Mouse (Mus musculus) hindbrain, embryonic 15.5 days (tissue): ENCODE data around the gene Cep89. TPM values are rescaled to one million over a fixed set of nuclear protein-coding genes. Genes with fewer than 3 reads are reported as not detected.

Source experiments
- ATAC-seq: fragments of 200-750 bp; cut with Nextera tagmentation; 2 replicates; pipeline ENCODE4 v1.8.0; 2017; ENCODE audit warnings: low read depth, moderate number of reproducible peaks, moderate TSS enrichment; ENCODE audit not compliant: low FRiP score
- H3K27ac ChIP-seq: fragments of 300-500 bp; sonication (generic); replicated peaks from 2 replicates; pipeline ENCODE4 v1.5.1; 2015; ENCODE audit warnings: mild to moderate bottlenecking, inconsistent platforms
- H3K27me3 ChIP-seq: fragments of 300-500 bp; sonication (generic); 2 replicates; pipeline ENCODE4 v1.6.1; 2015; ENCODE audit warnings: control low read depth, inconsistent platforms
- H3K36me3 ChIP-seq: fragments of 300-500 bp; sonication (generic); 2 replicates; pipeline ENCODE4 v1.6.1; 2015; ENCODE audit warnings: control low read depth, inconsistent platforms
- H3K4me1 ChIP-seq: fragments of 300-500 bp; sonication (generic); replicated peaks from 2 replicates; pipeline ENCODE4 v1.6.1; 2015; ENCODE audit warnings: control low read depth, inconsistent platforms
- H3K4me2 ChIP-seq: fragments of 300-500 bp; sonication (generic); 2 replicates; pipeline ENCODE4 v1.6.1; 2015; ENCODE audit warnings: moderate library complexity, mild to moderate bottlenecking, inconsistent platforms
- H3K4me3 ChIP-seq: fragments of 300-500 bp; sonication (generic); 2 replicates; pipeline ENCODE4 v1.5.1; 2015; ENCODE audit warnings: mild to moderate bottlenecking, inconsistent platforms
- H3K9ac ChIP-seq: fragments of 300-500 bp; sonication (generic); 2 replicates; pipeline ENCODE4 v1.6.1; 2015; ENCODE audit warnings: inconsistent platforms
- H3K9me3 ChIP-seq: fragments of 300-500 bp; sonication (generic); 2 replicates; pipeline ENCODE4 v1.6.1; 2016; ENCODE audit warnings: control low read depth, inconsistent platforms
- WGBS: fragments of 180-500 bp; shearing (Covaris S2); methylation state at CpG from one replicate; pipeline ENCODE4 v1.1.7; 2015; 5-methylcytosine and 5-hydroxymethylcytosine counted together
- polyA plus RNA-seq: library from polyadenylated mRNA; unstranded; fragments of >200 nt; fragmentation: Nextera tagmentation; extraction: Ambion mirVana; gene quantifications from 2 replicates; pipeline ENCODE4 v1.2.1, GENCODE M21; 2015

Cep89 gene
- polyA plus RNA-seq, 1 experiment from 2014 or later, result 33.2 TPM

DNA sequence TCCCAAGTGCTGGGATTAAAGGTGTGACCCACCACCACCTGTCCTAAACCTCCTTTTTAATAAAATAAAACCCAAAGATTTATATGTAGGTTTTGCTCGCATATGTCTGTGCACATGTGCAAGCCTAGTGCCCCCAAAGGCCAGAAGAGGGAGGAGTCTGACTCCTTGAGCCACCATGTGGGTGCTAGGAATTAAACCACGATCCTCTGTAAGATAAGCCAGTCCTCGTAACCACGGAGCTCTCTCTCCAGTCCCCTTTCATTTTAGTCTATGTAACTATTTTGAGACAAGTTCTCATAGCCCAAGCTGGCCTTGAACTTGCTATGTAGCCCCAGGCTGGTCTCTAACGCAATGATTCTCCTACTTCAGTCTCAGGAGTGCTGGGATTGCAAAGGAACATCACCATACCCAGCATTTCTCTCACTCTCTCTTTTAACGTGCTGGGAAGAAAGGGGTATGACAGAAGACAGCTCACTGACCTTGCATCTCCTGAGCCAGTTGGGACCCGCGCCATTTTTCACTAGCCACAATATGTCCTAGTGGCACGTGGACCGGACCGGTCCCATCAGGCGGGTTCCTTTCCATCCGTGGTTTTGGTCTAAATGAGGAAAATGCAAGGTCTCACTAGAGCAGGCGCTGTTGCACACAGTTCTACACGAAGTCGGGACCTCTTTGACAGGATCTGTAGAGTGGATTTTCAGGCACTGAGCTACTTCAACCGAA, 940 bp upstream of the Cep89 start:
- Histone ChIP-seq H3K9ac (peak overlapping the region; percentile 44), H3K9me3 (no peaks in the 10 kb centered on the region), H3K27me3 (no peaks in the 10 kb centered on the region), H3K4me1 (peaks cover 19% of the 10 kb centered on the region), H3K36me3 (peaks cover 15% of the 10 kb centered on the region), H3K4me2 (peak overlapping the region; percentile 80), H3K27ac (no peak overlapping the region; the same call in 1 of the 2 replicates), H3K4me3 (peak overlapping the region; percentile 58)
- no peak for ATAC-seq
- WGBS, result 14% methylated on average over 17 of the region's 17 CpGs

DNA sequence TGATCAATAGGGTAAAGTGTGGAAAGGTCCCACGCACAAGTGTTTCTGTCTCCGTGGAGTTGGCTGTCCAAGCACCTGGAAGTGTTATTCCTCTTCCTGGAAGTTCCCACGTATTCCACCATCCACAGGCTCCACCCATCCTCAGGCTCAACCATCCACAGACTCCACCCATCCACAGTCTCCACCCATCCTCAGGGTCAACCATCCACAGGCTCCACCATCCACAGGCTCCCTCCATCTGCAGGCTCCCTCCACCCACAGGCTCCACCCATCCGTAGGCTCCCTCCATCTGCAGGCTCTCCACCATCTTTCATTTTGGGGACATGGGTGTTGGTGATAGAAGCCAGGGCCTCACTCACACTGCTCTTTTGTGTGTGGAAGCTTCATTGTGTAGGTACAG, 4.3 kb downstream of the Cep89 start:
- Histone ChIP-seq H3K4me3 (no peak overlapping the region), H3K27ac (no peak overlapping the region), H3K36me3 (peaks cover 44% of the 10 kb centered on the region), H3K9me3 (no peaks in the 10 kb centered on the region), H3K27me3 (no peaks in the 10 kb centered on the region), H3K9ac (no peak overlapping the region), H3K4me2 (no peak overlapping the region), H3K4me1 (peaks cover 12% of the 10 kb centered on the region)
- WGBS, result 89% methylated on average over 4 of the region's 4 CpGs
- ATAC-seq, result no peak

DNA sequence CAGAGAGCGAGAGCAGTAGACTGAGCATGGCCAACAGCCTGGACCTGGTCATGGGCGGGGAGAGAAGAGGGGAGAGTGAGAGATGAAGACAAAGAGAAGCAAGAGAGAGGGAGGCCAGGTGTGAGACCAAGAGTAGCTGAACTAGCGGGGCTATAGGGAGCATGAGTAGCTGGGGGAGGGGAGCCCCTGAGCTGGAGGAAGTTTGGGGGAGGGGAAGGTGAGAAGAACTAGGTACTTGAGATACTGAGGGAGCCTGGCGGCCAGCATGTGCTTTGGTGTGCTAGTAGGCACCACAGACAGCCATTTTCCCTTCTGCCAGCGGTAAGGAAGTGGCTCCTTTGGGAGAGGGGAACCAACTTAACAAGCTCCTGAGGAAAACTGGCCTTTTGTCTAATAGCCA, 18.4 kb downstream of the Cep89 start:
- H3K4me1 ChIP-seq, result no peaks in the 10 kb centered on the region
- no peak for ATAC-seq
- H3K4me3 ChIP-seq, result no peak overlapping the region
- 88% methylated on average over 5 of the region's 5 CpGs for WGBS
- no peak overlapping the region for H3K9ac ChIP-seq
- H3K4me2 ChIP-seq, result no peak overlapping the region
- no peaks in the 10 kb centered on the region for H3K9me3 ChIP-seq
- H3K36me3 ChIP-seq, result peaks cover 35% of the 10 kb centered on the region
- H3K27ac ChIP-seq, result no peak overlapping the region
- no peaks in the 10 kb centered on the region for H3K27me3 ChIP-seq

DNA sequence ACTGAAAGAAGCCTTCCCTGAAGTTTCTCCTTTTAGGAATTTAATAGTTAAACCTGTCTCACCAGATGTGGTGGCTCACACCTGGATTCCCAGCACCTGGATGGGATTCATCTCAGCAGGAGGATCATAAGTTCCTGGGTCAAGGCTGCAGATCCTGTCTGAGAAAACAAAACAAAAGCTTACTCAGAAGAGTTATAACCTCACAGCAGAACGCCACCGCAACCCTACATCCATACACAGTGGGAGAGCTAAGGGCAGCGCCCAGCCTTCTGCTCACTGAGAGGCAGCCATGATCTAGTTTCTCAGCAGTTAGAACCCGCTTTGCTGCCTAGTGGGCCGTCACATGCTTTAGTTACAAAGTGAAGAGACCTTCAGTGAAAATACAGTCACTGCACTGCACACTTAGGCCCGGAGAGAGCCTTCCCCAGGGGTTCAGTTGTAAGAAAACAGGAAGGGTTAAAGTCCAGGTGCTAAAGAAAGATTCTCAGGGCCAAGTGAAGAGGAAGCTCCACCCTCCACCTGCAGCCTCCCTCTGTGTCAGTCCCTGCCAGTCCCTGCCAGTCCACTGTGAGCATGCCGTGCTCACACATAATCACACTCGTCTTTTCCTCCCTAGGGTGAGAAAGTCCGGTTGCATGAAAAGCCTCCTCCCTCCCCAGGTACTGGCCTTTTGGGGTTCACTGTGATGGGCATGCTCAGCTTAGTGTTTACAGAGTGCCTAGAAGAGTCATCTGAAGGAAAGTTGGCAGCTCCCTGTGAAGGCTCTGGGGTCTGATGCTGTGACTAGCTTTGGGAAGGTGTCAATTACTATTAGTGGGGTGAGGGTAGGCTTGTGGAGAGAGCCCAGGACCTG, 19.2 kb downstream of the Cep89 start:
- Histone ChIP-seq H3K36me3 (peaks cover 34% of the 10 kb centered on the region), H3K4me1 (no peaks in the 10 kb centered on the region), H3K4me2 (no peak overlapping the region), H3K27me3 (no peaks in the 10 kb centered on the region), H3K9ac (no peak overlapping the region), H3K9me3 (no peaks in the 10 kb centered on the region), H3K27ac (no peak overlapping the region), H3K4me3 (no peak overlapping the region)
- no peak for ATAC-seq
- 87% methylated on average over 9 of the region's 9 CpGs for WGBS

DNA sequence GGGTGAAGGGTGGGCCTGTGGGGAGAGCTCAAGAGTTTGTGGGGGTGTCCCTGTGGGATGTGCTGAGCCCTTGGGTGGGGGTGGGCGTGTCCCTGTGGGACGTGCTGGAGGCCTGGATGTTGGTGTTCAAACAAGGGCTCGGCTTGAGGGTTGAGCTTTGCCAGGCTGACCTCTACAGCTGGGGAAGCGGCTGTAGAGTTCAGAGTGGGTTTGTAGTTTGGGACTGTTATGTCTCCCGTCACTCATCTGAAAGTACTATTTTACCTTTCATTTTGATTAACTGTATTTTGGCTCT, 19.8 kb downstream of the Cep89 start:
- Histone ChIP-seq H3K4me1 (no peaks in the 10 kb centered on the region), H3K9ac (no peak overlapping the region), H3K9me3 (no peaks in the 10 kb centered on the region), H3K27me3 (no peaks in the 10 kb centered on the region), H3K36me3 (peaks cover 38% of the 10 kb centered on the region), H3K27ac (no peak overlapping the region), H3K4me3 (no peak overlapping the region), H3K4me2 (no peak overlapping the region)
- no peak for ATAC-seq
- 88% methylated on average over 5 of the region's 5 CpGs for WGBS

DNA sequence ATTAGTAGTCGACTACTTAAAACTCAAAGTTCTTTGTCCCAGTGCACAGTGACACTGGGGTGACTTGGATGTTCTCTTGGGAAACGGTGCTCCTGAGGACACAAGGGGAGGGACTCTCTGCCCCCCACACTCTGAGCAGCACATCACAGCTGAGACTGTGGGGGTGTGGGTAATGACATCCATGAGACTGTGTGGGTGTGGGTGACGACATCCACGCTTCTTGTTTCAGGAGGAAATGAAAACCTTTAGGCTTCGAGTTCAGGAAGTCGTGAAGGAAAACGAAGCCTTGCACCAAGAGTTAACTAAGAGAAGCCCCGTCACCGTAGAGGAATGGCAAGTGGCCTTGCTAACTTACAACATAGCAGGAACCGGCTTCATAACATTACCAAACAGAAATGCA, 26.2 kb downstream of the Cep89 start:
- Histone ChIP-seq H3K27me3 (no peaks in the 10 kb centered on the region), H3K9ac (no peak overlapping the region), H3K27ac (no peak overlapping the region), H3K4me3 (no peak overlapping the region), H3K9me3 (no peaks in the 10 kb centered on the region), H3K4me2 (no peak overlapping the region), H3K4me1 (no peaks in the 10 kb centered on the region), H3K36me3 (peaks cover 57% of the 10 kb centered on the region)
- 93% methylated on average over 10 of the region's 10 CpGs for WGBS
- ATAC-seq, result no peak

DNA sequence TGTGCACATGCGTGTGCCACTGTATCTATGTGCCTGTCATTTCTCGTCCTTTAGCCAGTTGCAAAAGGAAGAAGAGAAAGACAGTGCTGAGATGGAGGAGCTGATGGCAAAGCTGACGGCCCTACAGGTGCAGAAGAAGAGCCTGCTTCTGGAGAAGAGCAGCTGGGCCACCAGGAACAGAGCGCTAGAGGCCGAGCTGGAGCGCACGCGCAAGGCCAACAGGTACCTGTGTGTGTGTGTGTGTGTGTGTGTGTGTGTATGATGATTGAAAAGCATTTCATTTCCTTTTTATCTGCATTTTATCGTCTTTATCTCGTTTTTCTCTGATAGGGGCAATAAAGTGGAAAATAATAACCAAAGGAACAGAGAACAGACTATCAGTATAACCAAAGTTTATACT, 31.3 kb downstream of the Cep89 start:
- no peak overlapping the region for H3K27ac ChIP-seq
- H3K9me3 ChIP-seq, result no peaks in the 10 kb centered on the region
- H3K4me1 ChIP-seq, result no peaks in the 10 kb centered on the region
- H3K9ac ChIP-seq, result no peak overlapping the region
- H3K4me2 ChIP-seq, result no peak overlapping the region
- H3K27me3 ChIP-seq, result no peaks in the 10 kb centered on the region
- WGBS, result 96% methylated on average over 10 of the region's 10 CpGs
- peaks cover 45% of the 10 kb centered on the region for H3K36me3 ChIP-seq
- H3K4me3 ChIP-seq, result no peak overlapping the region
- no peak for ATAC-seq

DNA sequence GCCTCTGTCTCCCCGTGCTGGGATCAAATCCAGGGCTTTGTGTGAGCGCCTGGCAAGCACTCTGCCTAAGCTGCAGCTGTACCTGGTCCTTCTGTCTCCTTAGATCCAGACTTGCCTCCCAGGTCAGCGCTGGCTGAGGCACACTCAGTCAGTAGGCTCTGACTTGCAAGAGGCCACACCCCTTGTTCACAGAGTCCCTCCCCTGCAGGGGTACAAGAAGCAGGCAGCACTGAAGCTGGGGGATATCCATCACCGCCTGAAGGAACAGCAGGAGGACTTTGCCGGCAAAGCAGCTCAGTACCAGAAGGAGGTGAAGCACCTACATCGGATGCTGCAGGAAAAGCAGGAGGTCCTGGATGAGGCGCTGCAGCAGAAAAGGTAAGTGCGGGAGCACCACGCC, 38.4 kb downstream of the Cep89 start:
- Histone ChIP-seq H3K9ac (no peak overlapping the region), H3K27me3 (no peaks in the 10 kb centered on the region), H3K27ac (no peak overlapping the region), H3K36me3 (peaks cover 43% of the 10 kb centered on the region), H3K4me2 (no peak overlapping the region), H3K4me1 (no peaks in the 10 kb centered on the region), H3K9me3 (no peaks in the 10 kb centered on the region), H3K4me3 (no peak overlapping the region)
- no peak for ATAC-seq
- WGBS, result 80% methylated on average over 9 of the region's 9 CpGs

DNA sequence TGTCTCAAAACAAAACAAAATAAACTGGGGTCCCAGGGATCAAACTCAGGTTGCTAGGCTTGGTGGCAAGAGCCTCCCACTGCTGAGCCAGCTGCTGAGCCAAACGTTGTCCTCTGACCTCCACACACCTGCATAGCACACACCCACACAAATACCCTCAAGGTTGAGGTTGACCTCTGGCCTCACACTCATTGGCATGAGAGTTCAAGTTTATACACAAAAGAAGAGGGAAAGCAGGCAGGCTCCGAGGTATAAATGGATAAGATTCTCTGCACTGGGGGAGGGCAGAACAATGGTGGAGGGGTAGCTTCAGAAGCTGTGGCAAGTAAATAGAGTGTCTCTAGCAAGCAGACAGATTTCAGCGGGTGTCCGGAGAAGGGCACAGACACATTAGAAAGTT, 50.7 kb downstream of the Cep89 start:
- Histone ChIP-seq H3K27me3 (no peaks in the 10 kb centered on the region), H3K4me3 (no peak overlapping the region), H3K36me3 (no peaks in the 10 kb centered on the region), H3K4me2 (no peak overlapping the region), H3K9ac (no peak overlapping the region), H3K9me3 (no peaks in the 10 kb centered on the region), H3K27ac (no peak overlapping the region), H3K4me1 (0 out of 2 replicates have a peak, but pooled peaks cover 3% of the 10 kb centered on the region)
- ATAC-seq, result no peak
- whole genome bisulfite sequencing, result 47% methylated on average over 4 of the region's 4 CpGs

DNA sequence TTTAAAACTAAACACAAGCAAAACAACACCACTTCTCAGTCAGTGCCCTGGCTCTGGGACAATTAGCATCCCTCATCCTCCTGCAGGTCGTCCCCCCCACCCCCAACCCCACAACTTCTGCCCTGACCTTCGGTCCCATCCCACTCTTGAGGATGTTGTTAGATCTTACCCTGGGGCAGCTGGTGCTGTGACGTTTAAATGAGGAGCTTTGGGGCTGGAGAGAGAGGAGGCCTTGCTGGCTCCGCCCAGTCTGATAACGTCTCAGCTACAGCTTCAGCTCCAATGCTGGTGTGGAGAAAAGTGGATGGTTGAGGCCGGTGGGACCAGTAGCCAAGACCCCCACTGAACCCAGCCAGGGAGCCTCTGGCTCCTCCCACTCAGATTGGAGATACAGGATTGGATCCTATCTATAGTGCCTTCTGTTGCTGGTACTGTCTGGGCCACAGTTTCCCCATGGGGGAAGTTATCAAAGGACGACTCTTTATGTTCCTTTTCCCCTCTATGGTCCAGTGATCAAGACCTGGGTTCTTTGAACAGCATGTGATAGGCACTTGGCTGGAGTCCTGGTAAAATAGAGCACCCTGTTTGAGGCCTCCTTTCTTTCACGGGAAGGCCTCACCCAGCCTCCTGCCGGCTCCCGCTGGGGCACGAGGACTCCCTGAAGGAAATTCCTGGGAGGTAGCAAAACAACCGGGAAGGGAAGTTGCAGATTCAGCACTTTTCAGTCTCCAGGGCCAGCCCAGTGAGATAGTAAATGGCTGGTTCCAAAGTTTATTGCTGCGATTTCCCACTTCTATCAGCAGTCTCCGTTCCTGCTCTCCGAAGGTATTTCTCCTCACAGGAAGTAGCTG, 51.4 kb downstream of the Cep89 start, which contains the start of gene Slc7a9:
Gene Slc7a9, plus strand, starts transcription at position 801 of the 851 bp plus-strand sequence.
- H3K9me3 ChIP-seq, result no peaks in the 10 kb centered on the region
- H3K4me3 ChIP-seq, result no peak within 1 kb of the TSS
- no peak for ATAC-seq
- no peak within 1 kb of the TSS for H3K9ac ChIP-seq
- no peaks in the 10 kb centered on the region for H3K27me3 ChIP-seq
- 0 out of 2 replicates have a peak, but pooled peaks cover 3% of the 10 kb centered on the region for H3K4me1 ChIP-seq
- 31% methylated on average over 15 of the region's 15 CpGs for WGBS
- no peak within 1 kb of the TSS for H3K4me2 ChIP-seq
- no peak within 1 kb of the TSS for H3K27ac ChIP-seq
- no peaks in the 10 kb centered on the region for H3K36me3 ChIP-seq

DNA sequence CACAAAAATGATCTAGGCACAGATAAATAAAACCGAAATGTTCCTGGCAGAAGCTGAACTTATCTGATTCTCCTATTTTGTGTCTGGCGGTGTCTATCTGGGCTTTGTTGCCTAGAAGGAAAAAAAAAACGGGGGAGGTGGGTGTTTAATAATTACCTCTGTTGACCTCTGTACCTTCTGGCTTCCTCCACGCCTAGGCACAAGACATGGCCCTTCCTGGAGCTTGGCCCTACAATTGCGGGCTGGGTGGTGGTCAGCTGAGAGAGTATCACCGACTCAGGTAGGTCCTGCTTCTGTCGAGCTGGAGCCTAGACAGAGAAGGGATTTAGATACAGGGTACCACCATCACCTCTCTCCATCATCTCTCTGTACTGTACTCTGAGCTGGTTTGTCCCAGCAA, 52.0 kb downstream of the Cep89 start:
- ATAC-seq, result no peak
- Histone ChIP-seq H3K4me1 (0 out of 2 replicates have a peak, but pooled peaks cover 3% of the 10 kb centered on the region), H3K27me3 (no peaks in the 10 kb centered on the region), H3K4me2 (no peak overlapping the region), H3K9me3 (no peaks in the 10 kb centered on the region), H3K9ac (no peak overlapping the region), H3K36me3 (no peaks in the 10 kb centered on the region), H3K4me3 (no peak overlapping the region), H3K27ac (no peak overlapping the region)
- 79% methylated on average over 7 of the region's 7 CpGs for WGBS
